Mouse (Mus musculus): Measurements from ENCODE around the gene Inpp5f. TPM values are rescaled to one million over a fixed set of nuclear protein-coding genes. Genes with fewer than 3 reads are reported as not detected.
A peak's percentile ranks its signal among the peaks of the same experiment; 100 is the strongest.

Gene Inpp5f
- total and polyA plus RNA-seq, 3 experiments: 7.6 to 44.0 (median 23.8) TPM

GRCm38 (mm10) chr7:128572030-128572429 is 39.1 kb upstream of the Inpp5f start:
- Histone ChIP-seq H3K36me3 (replicated peaks) (no peaks in the 10 kb centered on the region), H3K4me1 (ENCODE audit: insufficient read depth, low read depth, low read length) (peaks cover 50% of the 10 kb centered on the region), H3K27me3 (ENCODE audit: insufficient read depth, low read length) (no peaks in the 10 kb centered on the region), H3K4me3 (ENCODE audit: low read depth, low read length) (no peak overlapping the region), H3K9me3 (replicated peaks) (no peaks in the 10 kb centered on the region)
- DNase-seq (ENCODE audit: low spot score): no peak
- ATAC-seq (ENCODE audit: extremely low read depth, insufficient number of reproducible peaks, low FRiP score, poor library complexity, severe bottlenecking): no peak
- TF ChIP-seq TAL1 (conservative IDR thresholded peaks at IDR 0.05; ENCODE audit: low read depth, low read length) (no peak), GATA2 (IDR thresholded peaks at IDR 0.05; ENCODE audit: borderline replicate concordance, low read depth, low read length) (no peak), POLR2AphosphoS5 (IDR thresholded peaks at IDR 0.05; ENCODE audit: insufficient replicate concordance, low read depth, low read length) (no peak), GATA1 (IDR thresholded peaks at IDR 0.05; ENCODE audit: borderline replicate concordance, low read length) (no peak), CTCF (IDR thresholded peaks at IDR 0.05; ENCODE audit: low read depth, low read length) (no peak)

DNA sequence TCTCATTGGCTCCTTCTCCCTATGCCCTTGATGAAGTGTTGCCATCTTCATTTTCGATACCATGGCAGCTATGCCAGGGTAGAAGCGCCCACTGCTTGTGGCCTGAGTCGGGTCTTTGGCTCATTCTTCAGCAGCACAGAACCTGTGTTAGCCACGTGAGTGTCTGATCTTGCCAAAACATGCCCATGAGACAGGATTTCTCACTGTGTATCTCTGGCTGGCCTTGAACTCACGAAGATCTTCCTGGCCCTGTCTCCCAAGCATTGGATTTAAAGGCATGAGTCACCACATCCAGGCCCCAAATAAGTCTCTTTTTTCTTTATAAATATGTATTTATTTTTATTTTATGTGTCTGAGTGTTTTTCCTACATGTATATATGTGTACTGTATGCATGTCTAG is 35.9 kb upstream of the Inpp5f start:
- H3K4me3 ChIP-seq (ENCODE audit: low read depth, low read length): no peak overlapping the region
- H3K9me3 ChIP-seq (replicated peaks): no peaks in the 10 kb centered on the region
- H3K36me3 ChIP-seq (replicated peaks): no peaks in the 10 kb centered on the region
- ATAC-seq (ENCODE audit: extremely low read depth, insufficient number of reproducible peaks, low FRiP score, poor library complexity, severe bottlenecking) (no peak), DNase-seq (ENCODE audit: low spot score) (no peak)
- TF ChIP-seq GATA1 (IDR thresholded peaks at IDR 0.05; ENCODE audit: borderline replicate concordance, low read length): no peak
- no peak for TF ChIP-seq POLR2AphosphoS5 (IDR thresholded peaks at IDR 0.05; ENCODE audit: insufficient replicate concordance, low read depth, low read length)
- no peak for TF ChIP-seq CTCF (IDR thresholded peaks at IDR 0.05; ENCODE audit: low read depth, low read length)
- TF ChIP-seq TAL1 (conservative IDR thresholded peaks at IDR 0.05; ENCODE audit: low read depth, low read length): no peak
- TF ChIP-seq GATA2 (IDR thresholded peaks at IDR 0.05; ENCODE audit: borderline replicate concordance, low read depth, low read length): no peak
- H3K27me3 ChIP-seq (ENCODE audit: insufficient read depth, low read length): no peaks in the 10 kb centered on the region
- peaks cover 60% of the 10 kb centered on the region for H3K4me1 ChIP-seq (ENCODE audit: insufficient read depth, low read depth, low read length)

- no peaks in the 10 kb centered on the region for H3K36me3 ChIP-seq (replicated peaks)
- H3K4me1 ChIP-seq (ENCODE audit: insufficient read depth, low read depth, low read length): peaks cover 62% of the 10 kb centered on the region
- no peak for TF ChIP-seq GATA1 (IDR thresholded peaks at IDR 0.05; ENCODE audit: borderline replicate concordance, low read length)
- no peak for TF ChIP-seq TAL1 (conservative IDR thresholded peaks at IDR 0.05; ENCODE audit: low read depth, low read length)
- no peak for TF ChIP-seq POLR2AphosphoS5 (IDR thresholded peaks at IDR 0.05; ENCODE audit: insufficient replicate concordance, low read depth, low read length)
- TF ChIP-seq GATA2 (IDR thresholded peaks at IDR 0.05; ENCODE audit: borderline replicate concordance, low read depth, low read length): no peak
- no peak for TF ChIP-seq CTCF (IDR thresholded peaks at IDR 0.05; ENCODE audit: low read depth, low read length)
- no peaks in the 10 kb centered on the region for H3K9me3 ChIP-seq (replicated peaks)
- ATAC-seq (ENCODE audit: extremely low read depth, insufficient number of reproducible peaks, low FRiP score, poor library complexity, severe bottlenecking) (no peak), DNase-seq (ENCODE audit: low spot score) (no peak)
- no peak overlapping the region for H3K4me3 ChIP-seq (ENCODE audit: low read depth, low read length)
- H3K27me3 ChIP-seq (ENCODE audit: insufficient read depth, low read length): no peaks in the 10 kb centered on the region
Measured at GRCm38 (mm10) chr7:128575794-128576193, 35.3 kb upstream of the Inpp5f start.

GRCm38 (mm10) chr7:128577607-128578006 is 33.5 kb upstream of the Inpp5f start:
- Histone ChIP-seq H3K4me3 (ENCODE audit: low read depth, low read length) (no peak overlapping the region), H3K4me1 (ENCODE audit: insufficient read depth, low read depth, low read length) (peaks cover 65% of the 10 kb centered on the region), H3K9me3 (replicated peaks) (no peaks in the 10 kb centered on the region), H3K27me3 (ENCODE audit: insufficient read depth, low read length) (no peaks in the 10 kb centered on the region), H3K36me3 (replicated peaks) (no peaks in the 10 kb centered on the region)
- DNase-seq (ENCODE audit: low spot score) (no peak), ATAC-seq (ENCODE audit: extremely low read depth, insufficient number of reproducible peaks, low FRiP score, poor library complexity, severe bottlenecking) (no peak)
- TF ChIP-seq GATA2 (IDR thresholded peaks at IDR 0.05; ENCODE audit: borderline replicate concordance, low read depth, low read length) (no peak), POLR2AphosphoS5 (IDR thresholded peaks at IDR 0.05; ENCODE audit: insufficient replicate concordance, low read depth, low read length) (no peak), GATA1 (IDR thresholded peaks at IDR 0.05; ENCODE audit: borderline replicate concordance, low read length) (no peak), CTCF (IDR thresholded peaks at IDR 0.05; ENCODE audit: low read depth, low read length) (no peak), TAL1 (conservative IDR thresholded peaks at IDR 0.05; ENCODE audit: low read depth, low read length) (no peak)

DNA sequence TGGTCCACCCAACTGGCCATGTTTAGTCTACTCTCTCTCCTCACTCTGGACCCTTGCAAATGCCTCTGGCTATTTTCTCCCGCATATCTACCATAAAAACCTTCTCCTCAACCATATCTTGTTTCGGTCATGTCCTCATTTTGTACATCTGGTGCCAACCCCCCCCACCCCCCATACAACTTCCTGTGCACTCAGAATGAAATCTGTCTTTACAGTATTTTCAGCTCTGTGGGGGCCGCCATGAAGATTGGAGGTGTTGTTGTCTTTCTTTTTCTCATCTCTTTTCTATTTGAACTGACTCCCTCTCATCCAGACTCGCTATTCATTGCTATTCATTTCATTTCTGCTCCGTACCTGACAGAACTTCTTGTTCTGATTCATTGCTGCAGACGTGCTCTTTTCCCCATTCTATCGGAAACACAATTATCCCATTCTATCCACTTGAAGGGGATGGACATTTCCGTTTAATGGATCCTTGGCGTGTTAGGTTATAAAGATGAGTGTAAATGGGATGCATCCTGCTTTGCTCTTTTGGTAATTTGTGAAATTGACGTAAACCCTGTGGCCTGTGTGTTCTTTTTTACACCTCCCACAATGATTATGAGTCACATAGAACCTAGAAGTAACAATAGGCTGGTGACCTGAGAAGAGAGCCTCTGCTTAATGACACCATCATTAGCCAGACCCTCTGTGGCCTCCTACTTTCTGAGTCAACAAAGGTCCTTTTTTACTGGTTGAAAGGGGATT is 32.8 kb upstream of the Inpp5f start:
- ATAC-seq (ENCODE audit: extremely low read depth, insufficient number of reproducible peaks, low FRiP score, poor library complexity, severe bottlenecking) (no peak), DNase-seq (ENCODE audit: low spot score) (no peak)
- TF ChIP-seq CTCF (IDR thresholded peaks at IDR 0.05; ENCODE audit: low read depth, low read length): no peak
- no peak for TF ChIP-seq TAL1 (conservative IDR thresholded peaks at IDR 0.05; ENCODE audit: low read depth, low read length)
- no peak for TF ChIP-seq GATA2 (IDR thresholded peaks at IDR 0.05; ENCODE audit: borderline replicate concordance, low read depth, low read length)
- no peak for TF ChIP-seq GATA1 (IDR thresholded peaks at IDR 0.05; ENCODE audit: borderline replicate concordance, low read length)
- TF ChIP-seq POLR2AphosphoS5 (IDR thresholded peaks at IDR 0.05; ENCODE audit: insufficient replicate concordance, low read depth, low read length): no peak
- no peak overlapping the region for H3K4me3 ChIP-seq (ENCODE audit: low read depth, low read length)
- H3K27me3 ChIP-seq (ENCODE audit: insufficient read depth, low read length): no peaks in the 10 kb centered on the region
- H3K9me3 ChIP-seq (replicated peaks): no peaks in the 10 kb centered on the region
- no peaks in the 10 kb centered on the region for H3K36me3 ChIP-seq (replicated peaks)
- H3K4me1 ChIP-seq (ENCODE audit: insufficient read depth, low read depth, low read length): peaks cover 71% of the 10 kb centered on the region

DNA sequence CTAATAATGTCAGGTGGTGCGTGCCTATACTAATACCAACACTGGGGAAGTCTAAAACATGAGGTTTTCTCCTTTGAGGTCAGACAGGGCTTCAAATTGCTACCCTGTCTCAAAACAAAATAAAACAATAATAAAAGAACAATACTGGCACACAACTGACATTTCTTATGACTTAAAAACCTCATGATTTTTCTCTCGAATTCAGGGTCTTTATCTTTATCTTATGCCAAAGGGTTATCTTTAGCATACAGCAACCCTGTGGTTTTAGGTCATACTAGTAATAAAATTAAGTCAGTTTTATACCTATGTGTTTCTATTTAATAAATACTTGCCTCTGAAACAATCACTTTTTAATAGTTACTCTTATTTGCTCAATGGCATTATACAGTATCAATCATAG is 31.7 kb upstream of the Inpp5f start:
- no peak for TF ChIP-seq GATA1 (IDR thresholded peaks at IDR 0.05; ENCODE audit: borderline replicate concordance, low read length)
- no peak; the same call in 1 of the 2 replicates for TF ChIP-seq TAL1 (conservative IDR thresholded peaks at IDR 0.05; ENCODE audit: low read depth, low read length)
- no peak for TF ChIP-seq CTCF (IDR thresholded peaks at IDR 0.05; ENCODE audit: low read depth, low read length)
- TF ChIP-seq GATA2 (IDR thresholded peaks at IDR 0.05; ENCODE audit: borderline replicate concordance, low read depth, low read length): no peak
- TF ChIP-seq POLR2AphosphoS5 (IDR thresholded peaks at IDR 0.05; ENCODE audit: insufficient replicate concordance, low read depth, low read length): no peak
- Histone ChIP-seq H3K36me3 (replicated peaks) (no peaks in the 10 kb centered on the region), H3K4me3 (ENCODE audit: low read depth, low read length) (no peak overlapping the region; the same call in 1 of the 2 replicates), H3K27me3 (ENCODE audit: insufficient read depth, low read length) (no peaks in the 10 kb centered on the region), H3K9me3 (replicated peaks) (no peaks in the 10 kb centered on the region), H3K4me1 (ENCODE audit: insufficient read depth, low read depth, low read length) (peaks cover 71% of the 10 kb centered on the region)
- DNase-seq (ENCODE audit: low spot score) (no peak), ATAC-seq (ENCODE audit: extremely low read depth, insufficient number of reproducible peaks, low FRiP score, poor library complexity, severe bottlenecking) (peak; percentile 28)

Measured in G1E (cell line).